Mouse (Mus musculus): ENCODE measurements around the gene 6330409D20Rik.

DNA sequence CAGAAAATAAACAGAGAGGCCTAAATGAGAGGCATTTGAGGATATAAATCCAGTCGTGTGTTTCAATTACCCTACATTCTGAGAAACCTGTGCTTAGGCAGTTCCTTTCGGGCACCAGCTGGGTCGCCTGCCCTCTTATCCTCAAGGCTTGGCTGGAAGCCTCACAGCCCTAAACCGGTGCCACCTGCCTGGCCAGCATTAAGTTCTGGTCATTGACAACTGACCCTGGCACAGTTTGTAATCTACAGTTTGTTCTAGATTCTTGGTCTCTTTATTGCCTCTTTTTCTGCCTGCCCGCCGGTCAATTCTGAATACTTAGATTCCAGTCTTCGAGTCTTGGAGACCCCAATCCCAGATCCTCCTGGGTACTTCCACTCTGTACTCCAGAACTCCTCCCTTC is 47.5 kb downstream of the 6330409D20Rik start:
- TF ChIP-seq CTCF (IDR thresholded peaks at IDR 0.05; ENCODE audit: borderline replicate concordance, insufficient read depth, low read depth, low read length), result no peak
- no peak for TF ChIP-seq POLR2A (IDR thresholded peaks at IDR 0.05; ENCODE audit: borderline replicate concordance, insufficient read depth, low read length)

Data from cerebellum, adult 2 months (tissue).